Mouse (Mus musculus) bone marrow, adult 2 months (tissue): ENCODE measurements around the gene Ppp1r14d.

Experiments used
- CTCF ChIP-seq: fragments of 200-500 bp; IDR thresholded peaks from 2 replicates; pipeline ENCODE4 v1.5.1; 2011; ENCODE audit warnings: low read length, control low read depth; ENCODE audit not compliant: control insufficient read depth, insufficient read depth
- POLR2A ChIP-seq: fragments of 200-500 bp; IDR thresholded peaks from 2 replicates; pipeline ENCODE4 v1.6.1; 2011; ENCODE audit warnings: low read depth, mild to moderate bottlenecking, control low read depth, low read length, borderline replicate concordance; ENCODE audit not compliant: control insufficient read depth

- TF ChIP-seq CTCF: no peak
- TF ChIP-seq POLR2A: no peak
Measured at GRCm38 (mm10) chr2:119198049-119198448, 31.7 kb downstream of the Ppp1r14d start.
